Mouse (Mus musculus): ENCODE measurements around the gene Frmd5. TPM values are rescaled to one million over a fixed set of nuclear protein-coding genes. Genes with fewer than 3 reads are reported as not detected.
"Not testable (repeated sequence)": the region's sequence is repeated elsewhere in the genome, so short reads cannot be mapped to it uniquely, and the experiment has no call there.

The Frmd5 gene
- polyA plus RNA-seq, 1 experiment = 0.45 TPM

DNA sequence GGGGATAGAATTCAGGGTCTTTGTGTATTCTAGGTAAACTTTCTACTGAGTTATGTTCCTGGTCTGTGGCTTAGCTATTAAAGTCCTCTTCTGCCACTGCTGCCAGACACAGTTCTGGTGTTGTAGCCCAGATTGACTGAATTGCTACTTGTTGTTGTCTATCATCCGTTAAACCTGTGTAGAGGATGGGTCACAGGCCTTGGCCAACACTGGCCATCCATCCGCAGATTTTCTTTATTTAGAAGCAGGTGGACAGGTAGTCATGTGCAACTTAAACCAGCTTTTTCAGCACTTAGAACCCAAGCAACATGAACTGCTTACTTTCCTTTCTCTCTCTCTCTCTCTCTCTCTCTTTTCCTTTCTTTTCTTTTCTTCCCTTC lies 298.9 kb downstream of the Frmd5 start:
- Histone ChIP-seq H3K4me1 (ENCODE audit: control insufficient read depth, insufficient read depth, low read length) (peaks cover 5% of the 10 kb centered on the region; the same call in 1 of the 2 replicates), H3K27me3 (replicated peaks; ENCODE audit: control insufficient read depth, insufficient read depth, low read length) (no peaks in the 10 kb centered on the region), H3K4me3 (ENCODE audit: insufficient read depth, low read depth, low read length) (no peak overlapping the region), H3K36me3 (ENCODE audit: control insufficient read depth, insufficient read depth, low read length) (no peaks in the 10 kb centered on the region), H3K27ac (ENCODE audit: insufficient read depth, low read depth, low read length) (no peak overlapping the region)
- WGBS = 79% methylated on average over 2 of the region's 2 CpGs
- TF ChIP-seq CTCF (conservative IDR thresholded peaks at IDR 0.05; ENCODE audit: insufficient read depth, insufficient read length, low read depth, low read length) = no peak
- TF ChIP-seq POLR2A (IDR thresholded peaks at IDR 0.05; ENCODE audit: low read depth, low read length) = no peak
- no peak for DNase-seq

DNA sequence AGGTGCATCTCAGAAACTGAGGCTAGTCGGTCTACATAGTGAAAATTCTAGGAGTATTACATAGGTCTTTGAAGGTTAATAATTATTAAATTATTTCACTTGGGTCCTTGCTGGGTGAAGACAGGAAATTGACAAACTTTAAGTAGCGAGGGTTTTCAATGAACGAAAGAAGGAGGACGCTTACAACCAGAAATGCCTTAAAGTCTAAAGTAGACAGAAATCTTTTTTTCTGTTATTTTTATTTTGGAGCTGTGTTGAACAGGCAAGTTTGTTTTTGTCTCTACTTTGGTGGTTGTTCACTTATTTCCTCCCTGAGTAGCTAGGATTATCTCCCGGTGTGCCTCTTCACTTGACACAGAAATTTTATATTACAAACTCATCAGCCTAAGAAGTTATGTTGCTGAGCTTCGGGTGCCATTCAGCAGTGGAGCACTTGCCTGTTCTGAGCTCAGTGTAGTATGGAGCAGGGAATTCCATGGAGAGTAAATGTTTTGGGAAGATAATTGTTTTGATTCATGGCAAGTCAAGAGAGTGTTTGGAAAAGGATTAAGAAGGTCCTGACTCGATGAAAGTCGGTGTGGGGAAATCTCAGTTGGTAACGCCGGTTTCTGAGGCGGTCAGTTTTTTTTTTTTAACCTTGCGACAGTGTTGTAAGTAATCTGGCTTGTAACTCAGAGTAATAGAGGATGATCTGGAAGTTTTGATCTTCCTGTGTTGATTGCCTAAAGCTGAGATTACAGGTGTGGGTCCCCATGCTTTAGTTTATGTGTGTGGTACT lies 299.5 kb downstream of the Frmd5 start:
- Histone ChIP-seq H3K4me1 (ENCODE audit: control insufficient read depth, insufficient read depth, low read length) (peaks cover 5% of the 10 kb centered on the region; the same call in 1 of the 2 replicates), H3K4me3 (ENCODE audit: insufficient read depth, low read depth, low read length) (peak overlapping the region; percentile 7; the same call in 1 of the 2 replicates), H3K27ac (ENCODE audit: insufficient read depth, low read depth, low read length) (no peak overlapping the region), H3K36me3 (ENCODE audit: control insufficient read depth, insufficient read depth, low read length) (no peaks in the 10 kb centered on the region), H3K27me3 (replicated peaks; ENCODE audit: control insufficient read depth, insufficient read depth, low read length) (no peaks in the 10 kb centered on the region)
- TF ChIP-seq POLR2A (IDR thresholded peaks at IDR 0.05; ENCODE audit: low read depth, low read length) (no peak), CTCF (conservative IDR thresholded peaks at IDR 0.05; ENCODE audit: insufficient read depth, insufficient read length, low read depth, low read length) (no peak)
- 5% methylated on average over 12 of the region's 12 CpGs for WGBS
- DNase-seq = no peak

DNA sequence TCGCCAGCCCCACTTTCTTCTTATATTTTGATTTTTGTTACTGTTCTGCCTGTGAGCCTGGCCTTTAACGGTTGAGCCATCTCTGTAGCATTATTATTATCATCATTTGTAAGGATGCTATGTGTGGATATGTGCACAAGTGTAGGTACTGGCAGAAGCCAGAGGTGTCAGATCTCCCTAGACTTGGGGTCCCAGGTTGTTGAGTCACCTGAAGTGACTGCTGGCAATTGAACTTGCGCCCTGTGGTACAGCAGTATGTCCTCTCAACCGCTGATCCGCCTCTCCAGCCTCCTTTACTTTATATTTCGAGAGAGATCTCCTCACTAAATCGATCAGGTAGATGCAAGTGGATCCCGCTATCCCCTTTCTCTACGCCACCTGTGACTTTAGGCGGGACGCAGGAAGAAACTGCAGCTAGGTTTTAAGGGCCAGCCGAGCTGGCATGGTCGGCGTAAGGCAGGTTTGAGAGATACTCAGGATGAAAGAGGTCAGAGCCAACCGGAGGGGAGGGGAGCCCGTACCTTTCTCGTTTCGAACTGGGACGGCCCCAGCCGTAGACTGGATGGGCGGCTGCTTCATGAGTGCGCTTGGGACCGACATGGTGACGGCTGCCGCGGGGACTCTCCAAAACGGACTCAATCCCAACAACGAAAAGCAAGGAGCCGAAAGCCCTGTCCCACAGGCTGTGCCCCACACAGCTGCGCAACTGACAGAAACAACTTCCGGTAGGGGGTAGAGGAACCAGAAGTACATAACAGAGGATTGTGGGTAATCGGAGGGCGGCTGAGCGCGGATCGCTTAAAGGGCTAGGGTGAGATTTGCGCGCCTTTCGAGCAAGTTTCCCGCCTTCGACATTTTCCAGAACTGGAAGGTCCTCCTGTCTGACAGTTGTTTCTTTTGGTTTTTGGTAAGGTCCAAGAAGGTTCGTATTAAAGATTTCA lies 300.7 kb downstream of the Frmd5 start, which contains the start of the genes Mfap1a and Wdr76:
Mfap1a (minus strand) TSS at position 724 of the 941 bp plus-strand sequence.
Wdr76 (plus strand) TSS at position 782 of the 941 bp plus-strand sequence.
- peak; percentile 93 for DNase-seq
- H3K27ac ChIP-seq (ENCODE audit: insufficient read depth, low read depth, low read length); H3K4me1 ChIP-seq (ENCODE audit: control insufficient read depth, insufficient read depth, low read length); H3K27me3 ChIP-seq (replicated peaks; ENCODE audit: control insufficient read depth, insufficient read depth, low read length); H3K36me3 ChIP-seq (ENCODE audit: control insufficient read depth, insufficient read depth, low read length): not testable (repeated sequence)
- TF ChIP-seq POLR2A (IDR thresholded peaks at IDR 0.05; ENCODE audit: low read depth, low read length) (peak; percentile 89), CTCF (conservative IDR thresholded peaks at IDR 0.05; ENCODE audit: insufficient read depth, insufficient read length, low read depth, low read length) (0 out of 2 replicates have a peak, but pooled peaks have one; percentile 11)
- H3K4me3 ChIP-seq (ENCODE audit: insufficient read depth, low read depth, low read length) = peak within 1 kb of the TSS; percentile 77
- 4% methylated on average over 41 of the region's 42 CpGs for WGBS

DNA sequence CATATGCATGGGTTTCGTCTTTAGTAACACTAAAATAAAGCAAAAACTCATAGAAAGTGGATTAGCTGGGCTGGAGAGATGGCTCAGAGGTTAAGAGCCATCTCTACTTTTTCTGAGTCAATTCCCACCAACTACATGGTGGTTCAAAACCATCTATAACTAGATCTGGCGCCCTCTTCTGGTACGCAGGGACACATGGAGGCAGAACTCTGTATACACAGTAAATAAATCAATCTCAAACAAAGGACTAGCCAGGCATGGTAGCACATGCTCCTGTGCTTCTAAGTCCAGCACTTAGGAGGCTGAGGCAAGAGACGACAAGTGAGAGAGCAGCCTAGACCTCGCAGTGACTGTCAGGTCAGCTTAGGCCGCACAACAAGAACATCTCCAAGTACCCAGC lies 305.3 kb downstream of the Frmd5 start:
- H3K36me3 ChIP-seq (ENCODE audit: control insufficient read depth, insufficient read depth, low read length); H3K27ac ChIP-seq (ENCODE audit: insufficient read depth, low read depth, low read length); H3K4me3 ChIP-seq (ENCODE audit: insufficient read depth, low read depth, low read length); H3K4me1 ChIP-seq (ENCODE audit: control insufficient read depth, insufficient read depth, low read length); DNase-seq; H3K27me3 ChIP-seq (replicated peaks; ENCODE audit: control insufficient read depth, insufficient read depth, low read length): not testable (repeated sequence)
- 88% methylated on average over 3 of the region's 6 CpGs for WGBS

Other genes starting within 250 kb of the Frmd5 start
- gene Casc4, start 59.9 kb upstream of the Frmd5 start, polyA plus RNA-seq (2012; rRNA removed) = 9.6 and 12.9 TPM in 2 replicates
- gene Ctdspl2, start 148.9 kb upstream of the Frmd5 start, polyA plus RNA-seq (2012; rRNA removed) = 4.7 and 4.8 TPM in 2 replicates
- 0.03 TPM in 1 of 2 replicates, not detected in the other for gene Mageb3, start 149.0 kb upstream of the Frmd5 start, polyA plus RNA-seq (2012; rRNA removed)
- 3.2 and 3.3 TPM in 2 replicates for gene Eif3j1, start 221.5 kb upstream of the Frmd5 start, polyA plus RNA-seq (2012; rRNA removed)